Mouse (Mus musculus): ENCODE measurements around the gene Ctrb1. TPM values are rescaled to one million over a fixed set of nuclear protein-coding genes. Genes with fewer than 3 reads are reported as not detected.

The Ctrb1 gene
- polyA plus RNA-seq, 1 experiment from 2014 or later = 1.7 TPM

- peaks cover 13% of the 10 kb centered on the region for H3K4me1 ChIP-seq
- no peak overlapping the region for H3K9ac ChIP-seq
- no peak for ATAC-seq
- H3K36me3 ChIP-seq (ENCODE audit: poor library complexity, severe bottlenecking) = no peaks in the 10 kb centered on the region
- WGBS = 94% methylated on average over 2 of the region's 2 CpGs
- H3K4me3 ChIP-seq = no peak overlapping the region
- no peak overlapping the region for H3K27ac ChIP-seq
- no peaks in the 10 kb centered on the region for H3K27me3 ChIP-seq
- H3K9me3 ChIP-seq (replicated peaks) = no peaks in the 10 kb centered on the region
- H3K4me2 ChIP-seq = no peak overlapping the region
Observed at GRCm38 (mm10) chr8:111641064-111641463, 49.7 kb downstream of the Ctrb1 start.

DNA sequence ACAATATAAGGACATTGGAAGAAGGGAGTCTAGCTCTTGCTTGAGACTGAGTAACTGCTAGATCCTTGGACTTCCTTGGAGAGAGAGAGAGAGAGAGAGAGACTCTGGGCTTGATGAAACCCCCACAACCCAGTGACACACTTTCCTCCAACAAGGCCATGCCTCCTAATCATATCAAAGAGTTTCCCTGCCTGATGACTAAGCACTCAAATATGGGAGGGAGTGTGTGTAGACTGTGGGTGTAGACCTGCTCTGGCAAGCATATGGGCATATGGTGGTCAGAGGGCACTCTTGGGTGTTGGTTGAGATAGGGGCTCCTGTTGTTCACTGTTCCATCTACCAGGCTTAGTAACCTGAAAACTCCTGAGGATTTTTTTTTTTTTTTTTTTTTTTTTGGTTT lies 52.7 kb downstream of the Ctrb1 start:
- Histone ChIP-seq H3K27me3 (no peaks in the 10 kb centered on the region), H3K4me2 (no peak overlapping the region), H3K36me3 (ENCODE audit: poor library complexity, severe bottlenecking) (no peaks in the 10 kb centered on the region), H3K4me3 (no peak overlapping the region), H3K4me1 (peaks cover 6% of the 10 kb centered on the region), H3K9ac (no peak overlapping the region), H3K27ac (no peak overlapping the region), H3K9me3 (replicated peaks) (no peaks in the 10 kb centered on the region)
- ATAC-seq = no peak

Small RNA genes lying within 50 kb of the gene (microRNA-seq; reads per million reads assigned to microRNA genes)
- not detected for gene Mir7076

Other genes starting within 250 kb of the Ctrb1 start
- 5.7 and 6.5 TPM in 2 replicates for gene Wdr59, start 168.9 kb downstream of the Ctrb1 start, polyA plus RNA-seq (2015; fragmentation: Nextera tagmentation; extraction: Ambion mirVana)
- gene Znrf1, start 154.9 kb downstream of the Ctrb1 start, polyA plus RNA-seq (2015; fragmentation: Nextera tagmentation; extraction: Ambion mirVana) = 48.0 and 48.7 TPM in 2 replicates
- 0.23 and 0.31 TPM in 2 replicates for gene Ldhd, start 60.6 kb downstream of the Ctrb1 start, polyA plus RNA-seq (2015; fragmentation: Nextera tagmentation; extraction: Ambion mirVana)
- gene Zfp1, start 47.6 kb downstream of the Ctrb1 start, polyA plus RNA-seq (2015; fragmentation: Nextera tagmentation; extraction: Ambion mirVana) = 27.3 and 28.8 TPM in 2 replicates
- gene Bcar1, start 52.8 kb upstream of the Ctrb1 start, polyA plus RNA-seq (2015; fragmentation: Nextera tagmentation; extraction: Ambion mirVana) = 49.9 and 50.0 TPM in 2 replicates
- gene Cfdp1, start 163.3 kb upstream of the Ctrb1 start, polyA plus RNA-seq (2015; fragmentation: Nextera tagmentation; extraction: Ambion mirVana) = 184 and 193 TPM in 2 replicates
- gene Tmem170, start 185.7 kb upstream of the Ctrb1 start, polyA plus RNA-seq (2015; fragmentation: Nextera tagmentation; extraction: Ambion mirVana) = 6.7 and 6.8 TPM in 2 replicates
- 2.0 TPM in 2 replicates for gene Chst5, start 219.4 kb upstream of the Ctrb1 start, polyA plus RNA-seq (2015; fragmentation: Nextera tagmentation; extraction: Ambion mirVana)
- gene Tmem231, start 242.9 kb upstream of the Ctrb1 start, polyA plus RNA-seq (2015; fragmentation: Nextera tagmentation; extraction: Ambion mirVana) = 14.6 and 14.8 TPM in 2 replicates
- 456 and 479 TPM in 2 replicates for gene Gabarapl2, start 249.7 kb upstream of the Ctrb1 start, polyA plus RNA-seq (2015; fragmentation: Nextera tagmentation; extraction: Ambion mirVana)

Data from forebrain, embryonic 13.5 days (tissue).